Mouse (Mus musculus) E14TG2a.4 (cell line): Measurements from ENCODE around the gene Ifit1bl1.

ENCODE experiments used
- CTCF ChIP-seq: conservative IDR thresholded peaks from 2 replicates; pipeline ENCODE4 v1.5.1; 2014; ENCODE audit warnings: low read length
- NANOG ChIP-seq: IDR thresholded peaks from 2 replicates; pipeline ENCODE4 v1.6.1; 2014; ENCODE audit warnings: borderline replicate concordance, low read length, mixed read lengths
- POU5F1 ChIP-seq: IDR thresholded peaks from 2 replicates; pipeline ENCODE4 v1.6.1; 2014; ENCODE audit warnings: low read length, borderline replicate concordance

DNA sequence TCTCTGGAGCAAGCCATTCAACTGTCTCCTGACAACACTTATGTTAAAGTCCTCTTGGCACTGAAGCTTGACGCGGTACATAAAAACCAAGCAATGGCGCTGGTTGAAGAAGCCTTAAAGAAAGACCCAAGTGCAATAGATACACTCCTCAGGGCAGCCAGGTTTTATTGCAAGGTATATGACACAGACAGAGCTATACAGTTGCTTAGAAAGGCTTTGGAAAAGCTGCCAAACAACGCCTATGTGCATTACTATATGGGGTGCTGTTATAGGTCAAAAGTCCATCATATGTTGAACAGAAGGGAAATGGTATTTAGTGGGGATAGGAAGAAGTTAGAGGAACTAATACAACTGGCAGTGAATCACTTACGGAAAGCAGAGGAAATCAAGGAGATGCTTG, 28.1 kb downstream of the Ifit1bl1 start:
- no peak for TF ChIP-seq CTCF
- TF ChIP-seq POU5F1: no peak
- TF ChIP-seq NANOG: no peak
